Mouse (Mus musculus): ENCODE results near the gene Tnxb.

GRCm38 (mm10) chr17:34645831-34646511 lies 24.4 kb upstream of the Tnxb start:
- TF ChIP-seq CTCF (conservative IDR thresholded peaks at IDR 0.05; ENCODE audit: low read length) (no peak), NANOG (IDR thresholded peaks at IDR 0.05; ENCODE audit: borderline replicate concordance, low read length) (no peak)

Data from E14TG2a.4 (cell line).